Mouse (Mus musculus) ES-E14 (cell line): ENCODE data around the gene Map4. TPM values are rescaled to one million over a fixed set of nuclear protein-coding genes. Genes with fewer than 3 reads are reported as not detected.

ENCODE experiments used
- DNase-seq: peaks from one replicate; pipeline ENCODE4 v3.0.0-alpha.2; 2013; ENCODE audit warnings: low read depth, low spot score
- H3K27ac ChIP-seq: 2 replicates; pipeline ENCODE4 v1.5.1; 2012; ENCODE audit warnings: low read depth, mild to moderate bottlenecking, low read length, moderate library complexity, mixed read lengths; ENCODE audit not compliant: poor library complexity, insufficient read depth, severe bottlenecking
- H3K36me3 ChIP-seq: 2 replicates; pipeline ENCODE4 v1.6.1; 2012; ENCODE audit warnings: mild to moderate bottlenecking, low read length, moderate library complexity, mixed read lengths; ENCODE audit not compliant: control insufficient read depth, poor library complexity, insufficient read depth, severe bottlenecking
- H3K4me1 ChIP-seq, 2 experiments: fragments of 150-350 bp in 1 of 2; sonication (generic) in 1 of 2; 2 replicates each; pipeline ENCODE4 v1.6.1; 2012; ENCODE audit warnings: low read length in 2 of 2, mild to moderate bottlenecking in 1 of 2, mixed read lengths in 1 of 2; ENCODE audit not compliant: control insufficient read depth in 2 of 2, insufficient read depth in 2 of 2, poor library complexity in 1 of 2
- H3K4me3 ChIP-seq, 2 experiments: fragments of 150-350 bp in 1 of 2; sonication (generic) in 1 of 2; 2 replicates each; pipeline ENCODE4 v1.5.1; 2012; ENCODE audit warnings: low read length in 2 of 2, low read depth in 1 of 2, mild to moderate bottlenecking in 1 of 2, mixed read lengths in 1 of 2; ENCODE audit not compliant: insufficient read depth in 1 of 2, poor library complexity in 1 of 2, severe bottlenecking in 1 of 2
- H3K9ac ChIP-seq: 2 replicates; pipeline ENCODE4 v1.6.1; 2012; ENCODE audit warnings: low read depth, mild to moderate bottlenecking, low read length, mixed read lengths; ENCODE audit not compliant: poor library complexity, insufficient read depth, severe bottlenecking
- H3K9me3 ChIP-seq: fragments of 150-350 bp; sonication (generic); 2 replicates; pipeline ENCODE4 v1.6.1; 2012; ENCODE audit warnings: low read depth, mild to moderate bottlenecking, low read length; ENCODE audit not compliant: control insufficient read depth, insufficient read depth
- CHD2 ChIP-seq: IDR thresholded peaks from 2 replicates; pipeline ENCODE4 v1.6.1; 2014; ENCODE audit warnings: mild to moderate bottlenecking, low read depth, low read length, inconsistent platforms
- HCFC1 ChIP-seq: IDR thresholded peaks from 2 replicates; pipeline ENCODE4 v1.6.1; 2012; ENCODE audit warnings: low read length, inconsistent platforms, borderline replicate concordance; ENCODE audit not compliant: insufficient read depth
- MAFK ChIP-seq: IDR thresholded peaks from 2 replicates; pipeline ENCODE4 v1.6.1; 2014; ENCODE audit warnings: mild to moderate bottlenecking, low read depth, low read length, inconsistent platforms; ENCODE audit not compliant: insufficient read depth
- ZC3H11A ChIP-seq: IDR thresholded peaks from 2 replicates; pipeline ENCODE4 v1.6.1; 2012; ENCODE audit warnings: low read depth, mild to moderate bottlenecking, inconsistent platforms, low read length, borderline replicate concordance
- ZNF384 ChIP-seq: IDR thresholded peaks from 2 replicates; pipeline ENCODE4 v1.6.1; 2012; ENCODE audit warnings: low read depth, low read length, inconsistent platforms
- in situ Hi-C, 2 experiments: fragments of 600-800 bp; cut with MboI; formaldehyde crosslinking; loops; one replicate each; pipeline ENCODE4 v1.15.1; 2025; ENCODE audit warnings: low sequenced_read_pairs in 2 of 2, inconsistent platforms in 1 of 2; ENCODE audit not compliant: unreplicated experiment in 2 of 2
- total RNA-seq: library from RNA; depleted of rRNA; stranded (reverse); fragments of 300-350 nt; gene quantifications from 2 replicates; pipeline ENCODE4 v1.2.3, GENCODE M21; 2012

The Map4 gene
- total RNA-seq, 1 experiment: 61.4 TPM

GRCm38 (mm10) chr9:109932756-109933375 is 1.6 kb downstream of the Map4 start:
- H3K9me3 ChIP-seq: no peaks in the 10 kb centered on the region
- H3K27ac ChIP-seq: no peak overlapping the region; the same call in 1 of the 2 replicates
- DNase-seq: no peak
- TF ChIP-seq MAFK (no peak), HCFC1 (no peak), ZNF384 (no peak), CHD2 (no peak), ZC3H11A (no peak)
- no peaks in the 10 kb centered on the region for H3K36me3 ChIP-seq
- H3K4me3 ChIP-seq: peak overlapping the region; percentile 95 to 98
- peak overlapping the region; percentile 99 for H3K9ac ChIP-seq
- in situ Hi-C loops: no loop called here
- peaks cover 0 to 2% of the 10 kb centered on the region in 2 experiments; a peak in 1 of 4 replicates for H3K4me1 ChIP-seq

- H3K9me3 ChIP-seq: no peaks in the 10 kb centered on the region
Measured at GRCm38 (mm10) chr9:109939401-109939800, 8.1 kb downstream of the Map4 start.

GRCm38 (mm10) chr9:109942796-109943195 is 11.5 kb downstream of the Map4 start:
- no peak for TF ChIP-seq HCFC1
- no peak for TF ChIP-seq MAFK
- TF ChIP-seq ZNF384: no peak
- no peak for TF ChIP-seq ZC3H11A
- no peak for TF ChIP-seq CHD2

More at GRCm38 (mm10) chr9:109939401-109939800, 8.1 kb downstream of the Map4 start:
- Histone ChIP-seq H3K4me1 (peaks cover 0 to 8% of the 10 kb centered on the region in 2 experiments; a peak in 2 of 4 replicates), H3K27ac (no peak overlapping the region), H3K36me3 (no peaks in the 10 kb centered on the region), H3K9ac (no peak overlapping the region), H3K4me3 (no peak overlapping the region)
- in situ Hi-C loops: no loop called here
- TF ChIP-seq ZC3H11A: no peak
- no peak for TF ChIP-seq MAFK
- no peak for TF ChIP-seq CHD2
- 0 out of 2 replicates have a peak, but pooled peaks have one; percentile 11 for TF ChIP-seq ZNF384
- DNase-seq: no peak

GRCm38 (mm10) chr9:109944712-109945111 is 13.5 kb downstream of the Map4 start:
- DNase-seq: no peak
- in situ Hi-C loops: no loop called here
- Histone ChIP-seq H3K36me3 (no peaks in the 10 kb centered on the region), H3K4me3 (no peak overlapping the region), H3K27ac (no peak overlapping the region), H3K9ac (no peak overlapping the region), H3K9me3 (no peaks in the 10 kb centered on the region), H3K4me1 (peaks cover 0 to 8% of the 10 kb centered on the region in 2 experiments; a peak in 2 of 4 replicates)
- TF ChIP-seq ZC3H11A: no peak
- TF ChIP-seq HCFC1: no peak
- no peak for TF ChIP-seq CHD2
- TF ChIP-seq ZNF384: no peak
- TF ChIP-seq MAFK: no peak

More at GRCm38 (mm10) chr9:109942796-109943195, 11.5 kb downstream of the Map4 start:
- Histone ChIP-seq H3K4me1 (peaks cover 0 to 8% of the 10 kb centered on the region in 2 experiments; a peak in 2 of 4 replicates), H3K27ac (no peak overlapping the region), H3K9ac (no peak overlapping the region), H3K36me3 (no peaks in the 10 kb centered on the region), H3K9me3 (no peaks in the 10 kb centered on the region), H3K4me3 (no peak overlapping the region)
- in situ Hi-C loops: no loop called here
- no peak for DNase-seq

GRCm38 (mm10) chr9:109948546-109948945 is 17.3 kb downstream of the Map4 start:
- peaks cover 2 to 3% of the 10 kb centered on the region in 2 experiments; a peak in 1 of 4 replicates for H3K4me1 ChIP-seq
- no peak for TF ChIP-seq CHD2
- TF ChIP-seq HCFC1: no peak
- TF ChIP-seq ZNF384: no peak
- TF ChIP-seq MAFK: no peak
- TF ChIP-seq ZC3H11A: no peak
- in situ Hi-C loops: no loop called here
- no peaks in the 10 kb centered on the region for H3K9me3 ChIP-seq
- no peak overlapping the region for H3K27ac ChIP-seq
- H3K36me3 ChIP-seq: no peaks in the 10 kb centered on the region
- H3K9ac ChIP-seq: no peak overlapping the region
- DNase-seq: no peak
- no peak overlapping the region for H3K4me3 ChIP-seq
